16 mouse cellular contexts compared by ENCODE assay signal in the genomic region with DNA sequence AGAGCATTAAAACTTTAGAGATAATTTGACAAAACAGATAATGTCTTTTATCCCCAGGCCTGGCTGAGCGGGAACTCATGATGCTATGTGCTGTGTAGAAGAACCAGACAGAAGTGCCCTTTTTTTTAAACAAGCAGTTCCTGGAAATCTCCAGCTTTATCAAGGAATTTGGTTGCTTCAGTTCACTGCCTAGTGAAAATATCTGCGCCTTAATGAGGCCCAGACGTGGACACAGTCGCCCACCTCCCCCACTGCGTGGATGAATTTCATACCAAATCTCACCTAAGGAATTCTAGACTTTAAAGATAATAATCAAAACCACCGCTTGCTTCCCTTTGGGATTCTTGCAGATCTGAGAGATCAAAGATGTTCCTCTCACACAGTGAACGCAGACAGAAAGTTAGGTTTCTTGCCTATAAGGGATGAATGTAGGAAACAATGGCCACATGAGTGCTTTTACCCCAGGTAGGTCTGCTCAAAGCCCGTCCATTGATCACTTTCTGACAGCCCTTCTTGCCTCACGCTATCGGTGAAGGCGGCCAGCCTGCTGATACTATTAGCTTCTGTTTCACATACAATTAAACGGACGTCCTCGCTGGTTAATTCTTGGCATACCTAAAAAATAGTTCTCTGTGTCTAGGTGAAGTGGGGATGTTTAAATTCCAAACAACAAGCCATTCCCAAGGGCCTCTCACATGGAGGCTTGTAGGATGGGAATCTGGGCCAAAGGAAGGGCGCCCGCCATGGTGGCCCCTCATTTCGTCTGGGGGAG.
DNase-seq lines count a peak whose midpoint lies in the region; ATAC-seq lines count a peak whose summit lies in the region.
"Had no signal": no experiment of that assay in that cellular context is flagged by ENCODE, and none has a peak within 500 bp of the region (broad histone marks: within the 10 kb centered on the region; RNA-seq: fewer than 3 reads in every experiment).

No protein-coding gene starts in this region.

- no peak overlapping the region for H3K4me2 ChIP-seq in forebrain, embryonic 11.5 days (ENCODE audit: low read depth, low read length, severe bottlenecking)
- no peak overlapping the region for H3K4me2 ChIP-seq in forebrain, embryonic 16.5 days (ENCODE audit: low read length)
- H3K4me2 ChIP-seq in kidney, embryonic 16.5 days (replicated peaks; ENCODE audit: low read depth, low read length) = no peak overlapping the region
- no peak overlapping the region for H3K4me2 ChIP-seq in limb, embryonic 11.5 days (ENCODE audit: low read depth, severe bottlenecking)
- no peak overlapping the region for H3K4me2 ChIP-seq in midbrain, embryonic 16.5 days (ENCODE audit: low read length)
- H3K4me2 ChIP-seq: forebrain, embryonic 12.5 days had no signal

- peak overlapping the region; percentile 18; the same call in 1 of the 2 replicates for H3K27ac ChIP-seq in forebrain, embryonic 11.5 days (ENCODE audit: low read depth, low read length)
- H3K27ac ChIP-seq in forebrain, embryonic 16.5 days (ENCODE audit: low read length) = no peak overlapping the region
- H3K27ac ChIP-seq in kidney, embryonic 16.5 days (ENCODE audit: low read length) = peak overlapping the region; percentile 5; the same call in 1 of the 2 replicates
- H3K27ac ChIP-seq in limb, embryonic 11.5 days (replicated peaks; ENCODE audit: low read depth, low read length) = peak overlapping the region; percentile 23
- H3K27ac ChIP-seq in midbrain, embryonic 16.5 days (ENCODE audit: low read length) = no peak overlapping the region

- 70% methylated on average over 17 of the region's 17 CpGs for WGBS in forebrain, embryonic 11.5 days
- WGBS in forebrain, embryonic 16.5 days = 82% methylated on average over 17 of the region's 17 CpGs
- WGBS in kidney, embryonic 16.5 days = 46% methylated on average over 17 of the region's 17 CpGs
- 38% methylated on average over 17 of the region's 17 CpGs for WGBS in limb, embryonic 11.5 days
- WGBS in midbrain, embryonic 16.5 days = 67% methylated on average over 17 of the region's 17 CpGs

- no peaks in the 10 kb centered on the region for H3K27me3 ChIP-seq in forebrain, embryonic 11.5 days (ENCODE audit: control insufficient read depth, insufficient read depth, low read length)
- H3K27me3 ChIP-seq in forebrain, embryonic 16.5 days (replicated peaks; ENCODE audit: control insufficient read depth, insufficient read depth, low read length) = no peaks in the 10 kb centered on the region
- H3K27me3 ChIP-seq in kidney, embryonic 16.5 days (ENCODE audit: insufficient read depth, low read length) = no peaks in the 10 kb centered on the region
- H3K27me3 ChIP-seq in limb, embryonic 11.5 days (ENCODE audit: control insufficient read depth, insufficient read depth, low read length) = no peaks in the 10 kb centered on the region
- no peaks in the 10 kb centered on the region for H3K27me3 ChIP-seq in midbrain, embryonic 16.5 days (ENCODE audit: control insufficient read depth, insufficient read depth, low read depth, low read length)
- H3K27me3 ChIP-seq: forebrain, embryonic 12.5 days had no signal

- H3K36me3 ChIP-seq in forebrain, embryonic 11.5 days (ENCODE audit: control insufficient read depth, insufficient read depth, low read length) = no peaks in the 10 kb centered on the region
- no peaks in the 10 kb centered on the region for H3K36me3 ChIP-seq in forebrain, embryonic 16.5 days (ENCODE audit: control insufficient read depth, insufficient read depth)
- no peaks in the 10 kb centered on the region for H3K36me3 ChIP-seq in kidney, embryonic 16.5 days (ENCODE audit: insufficient read depth, low read length)
- H3K36me3 ChIP-seq in limb, embryonic 11.5 days (ENCODE audit: control insufficient read depth, insufficient read depth, low read length) = no peaks in the 10 kb centered on the region
- H3K36me3 ChIP-seq in midbrain, embryonic 16.5 days (ENCODE audit: control insufficient read depth, insufficient read depth, low read length) = no peaks in the 10 kb centered on the region
- H3K36me3 ChIP-seq: forebrain, embryonic 12.5 days had no signal

- no peak for DNase-seq in forebrain, embryonic 11.5 days (ENCODE audit: low spot score)
- DNase-seq in kidney, adult 11 months = no peak
- peak; percentile 38 for DNase-seq in embryo, embryonic 9.5 days (ENCODE audit: extremely low spot score)
- DNase-seq in limb, embryonic 11.5 days (ENCODE audit: low spot score) = peak; percentile 53
- no peak for DNase-seq in urinary bladder, adult 2 months (ENCODE audit: low spot score)
- DNase-seq: adrenal gland, postnatal 10 days; cerebellum, postnatal 14 days; gastrocnemius, postnatal 14 days; left cerebral cortex, postnatal 4 days; lung, postnatal 36 days; thymus, adult 2 months had no signal

- no peak overlapping the region for H3K4me3 ChIP-seq in forebrain, embryonic 11.5 days (ENCODE audit: low read depth, low read length)
- no peak overlapping the region for H3K4me3 ChIP-seq in forebrain, embryonic 16.5 days (replicated peaks; ENCODE audit: low read length)
- H3K4me3 ChIP-seq in kidney, embryonic 16.5 days (ENCODE audit: low read length) = no peak overlapping the region
- H3K4me3 ChIP-seq in limb, embryonic 11.5 days (ENCODE audit: low read depth, low read length) = no peak overlapping the region
- H3K4me3 ChIP-seq in midbrain, embryonic 16.5 days (ENCODE audit: low read depth, low read length) = no peak overlapping the region
- H3K4me3 ChIP-seq: forebrain, embryonic 12.5 days had no signal

- no peaks in the 10 kb centered on the region for H3K9me3 ChIP-seq in forebrain, embryonic 11.5 days (ENCODE audit: control insufficient read depth, low read length)
- H3K9me3 ChIP-seq in forebrain, embryonic 16.5 days (ENCODE audit: control insufficient read depth, low read length) = no peaks in the 10 kb centered on the region
- no peaks in the 10 kb centered on the region for H3K9me3 ChIP-seq in kidney, embryonic 16.5 days (ENCODE audit: low read length)
- H3K9me3 ChIP-seq in limb, embryonic 11.5 days (ENCODE audit: control insufficient read depth, low read length) = no peaks in the 10 kb centered on the region
- H3K9me3 ChIP-seq in midbrain, embryonic 16.5 days (replicated peaks; ENCODE audit: control insufficient read depth, low read length, poor library complexity, severe bottlenecking) = no peaks in the 10 kb centered on the region
- H3K9me3 ChIP-seq: forebrain, embryonic 12.5 days had no signal

- no peaks in the 10 kb centered on the region for H3K4me1 ChIP-seq in forebrain, embryonic 11.5 days (replicated peaks; ENCODE audit: control insufficient read depth, insufficient read depth, low read length)
- H3K4me1 ChIP-seq in forebrain, embryonic 16.5 days (replicated peaks; ENCODE audit: control insufficient read depth, insufficient read depth, low read length) = no peaks in the 10 kb centered on the region
- H3K4me1 ChIP-seq in kidney, embryonic 16.5 days (ENCODE audit: insufficient read depth, low read length) = peaks cover 10% of the 10 kb centered on the region; the same call in 1 of the 2 replicates
- H3K4me1 ChIP-seq in limb, embryonic 11.5 days (ENCODE audit: control insufficient read depth, insufficient read depth, low read length) = peaks cover 14% of the 10 kb centered on the region; the same call in 1 of the 2 replicates
- peaks cover 3% of the 10 kb centered on the region; the same call in 1 of the 2 replicates for H3K4me1 ChIP-seq in midbrain, embryonic 16.5 days (ENCODE audit: control insufficient read depth, insufficient read depth, low read length)
- H3K4me1 ChIP-seq: forebrain, embryonic 12.5 days had no signal

- no peak overlapping the region for H3K9ac ChIP-seq in forebrain, embryonic 11.5 days (ENCODE audit: low read length)
- no peak overlapping the region for H3K9ac ChIP-seq in forebrain, embryonic 16.5 days (replicated peaks; ENCODE audit: low read depth, low read length)
- no peak overlapping the region for H3K9ac ChIP-seq in kidney, embryonic 16.5 days (replicated peaks; ENCODE audit: low read length)
- H3K9ac ChIP-seq in limb, embryonic 11.5 days (ENCODE audit: low read length) = no peak overlapping the region
- H3K9ac ChIP-seq in midbrain, embryonic 16.5 days (ENCODE audit: low read depth, low read length) = no peak overlapping the region
- H3K9ac ChIP-seq: forebrain, embryonic 12.5 days had no signal

- ATAC-seq in forebrain, embryonic 11.5 days (replicated peaks; ENCODE audit: low FRiP score) = no peak
- ATAC-seq in forebrain, embryonic 16.5 days = no peak
- no peak for ATAC-seq in kidney, embryonic 16.5 days (ENCODE audit: low FRiP score, low TSS enrichment)
- ATAC-seq in limb, embryonic 11.5 days (ENCODE audit: insufficient number of reproducible peaks, low FRiP score, low TSS enrichment, low read depth) = no peak
- ATAC-seq in midbrain, embryonic 16.5 days = no peak
- ATAC-seq: hindbrain, embryonic 16.5 days had no signal

Comparison
In these comparisons a context has a peak if more than half of its experiments do, and no peak if none do; other contexts are left out.
1. H3K27ac ChIP-seq: peak in forebrain, embryonic 11.5 days (single experiment), kidney, embryonic 16.5 days (single experiment) and limb, embryonic 11.5 days (single experiment); none in forebrain, embryonic 16.5 days (single experiment) and midbrain, embryonic 16.5 days (single experiment).
2. DNase-seq: peak in embryo, embryonic 9.5 days (single experiment) and limb, embryonic 11.5 days (single experiment); none in forebrain, embryonic 11.5 days (single experiment), kidney, adult 11 months (single experiment) and urinary bladder, adult 2 months (single experiment).